Mouse (Mus musculus) hindbrain, postnatal 0 days (tissue): ENCODE measurements at regions not wholly inside any gene's neighbourhood (a gene's known extent, or its start where the extent isn't known, plus 50 kb on each side); places are given as distances from the start of the nearest gene placed in this dataset.
"Not testable (repeated sequence)": the region's sequence is repeated elsewhere in the genome, so short reads cannot be mapped to it uniquely, and the experiment has no call there.

Source experiments
- ATAC-seq: fragments of 200-750 bp; cut with Nextera tagmentation; 2 replicates; pipeline ENCODE4 v1.8.0; 2017; ENCODE audit warnings: mild to moderate bottlenecking, moderate TSS enrichment, moderate library complexity
- DNase-seq: peaks from one replicate; pipeline ENCODE4 v3.0.0-alpha.2; 2015; ENCODE audit warnings: low spot score
- H3K27ac ChIP-seq: fragments of 300-500 bp; sonication (generic); 2 replicates; pipeline ENCODE4 v1.5.1; 2014; ENCODE audit warnings: mild to moderate bottlenecking
- H3K27me3 ChIP-seq: fragments of 300-500 bp; sonication (generic); 2 replicates; pipeline ENCODE4 v1.6.1; 2014; ENCODE audit warnings: low read length, mixed read lengths; ENCODE audit not compliant: insufficient read depth
- H3K36me3 ChIP-seq: fragments of 300-500 bp; sonication (generic); 2 replicates; pipeline ENCODE4 v1.6.1; 2014; ENCODE audit warnings: low read length, mixed read lengths; ENCODE audit not compliant: insufficient read depth
- H3K4me1 ChIP-seq: fragments of 300-500 bp; sonication (generic); 2 replicates; pipeline ENCODE4 v1.6.1; 2014; ENCODE audit warnings: antibody characterized with exemption, low read length, mixed read lengths; ENCODE audit not compliant: insufficient read depth
- H3K4me2 ChIP-seq: fragments of 300-500 bp; sonication (generic); 2 replicates; pipeline ENCODE4 v1.6.1; 2014; ENCODE audit warnings: low read depth, mild to moderate bottlenecking, low read length, moderate library complexity, mixed read lengths
- H3K4me3 ChIP-seq: fragments of 300-500 bp; sonication (generic); 2 replicates; pipeline ENCODE4 v1.5.1; 2014; ENCODE audit warnings: low read length
- H3K9ac ChIP-seq: fragments of 300-500 bp; sonication (generic); replicated peaks from 2 replicates; pipeline ENCODE4 v1.6.1; 2014; ENCODE audit warnings: mild to moderate bottlenecking, low read length, moderate library complexity, mixed read lengths
- H3K9me3 ChIP-seq: fragments of 300-500 bp; sonication (generic); 2 replicates; pipeline ENCODE4 v1.6.1; 2016; ENCODE audit warnings: low read length, mixed read lengths
- CTCF ChIP-seq: IDR thresholded peaks from 2 replicates; pipeline ENCODE4 v1.5.1; 2016; ENCODE audit warnings: antibody characterized with exemption, control low read depth, low read depth
- WGBS: fragments of 180-500 bp; shearing (Covaris S2); extraction: QIAGEN DNeasy Blood & Tissue Kit; methylation state at CpG from one replicate; pipeline ENCODE4 v1.1.7; 2014; 5-methylcytosine and 5-hydroxymethylcytosine counted together

DNA sequence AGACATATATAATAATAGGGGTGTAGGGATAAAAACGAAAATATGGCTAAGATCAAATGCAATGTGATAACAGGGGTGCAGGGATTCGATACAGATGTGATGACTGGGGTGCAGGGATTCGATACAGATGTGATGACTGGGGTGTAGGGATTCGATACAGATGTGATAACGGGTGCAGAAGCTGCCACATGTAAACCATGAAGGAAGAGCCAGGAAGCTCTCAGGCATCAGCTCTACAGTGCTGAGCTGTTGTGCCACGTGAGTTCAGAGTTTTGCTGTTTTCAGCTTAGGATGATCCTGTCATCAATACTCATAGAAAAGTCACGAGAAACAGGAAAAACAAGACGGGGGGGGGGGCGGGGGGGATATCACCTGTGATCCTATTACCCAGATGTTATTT, 221.2 kb upstream of the Klf3 start:
- Histone ChIP-seq H3K9me3 (peaks cover 1% of the 10 kb centered on the region; the same call in 1 of the 2 replicates), H3K36me3 (no peaks in the 10 kb centered on the region), H3K27ac (no peak overlapping the region), H3K4me1 (peaks cover 7% of the 10 kb centered on the region), H3K9ac (no peak overlapping the region), H3K4me3 (no peak overlapping the region), H3K27me3 (no peaks in the 10 kb centered on the region), H3K4me2 (no peak overlapping the region)
- ATAC-seq = no peak
- WGBS = 85% methylated on average over 9 of the region's 9 CpGs
- no peak for TF ChIP-seq CTCF
- no peak for DNase-seq

DNA sequence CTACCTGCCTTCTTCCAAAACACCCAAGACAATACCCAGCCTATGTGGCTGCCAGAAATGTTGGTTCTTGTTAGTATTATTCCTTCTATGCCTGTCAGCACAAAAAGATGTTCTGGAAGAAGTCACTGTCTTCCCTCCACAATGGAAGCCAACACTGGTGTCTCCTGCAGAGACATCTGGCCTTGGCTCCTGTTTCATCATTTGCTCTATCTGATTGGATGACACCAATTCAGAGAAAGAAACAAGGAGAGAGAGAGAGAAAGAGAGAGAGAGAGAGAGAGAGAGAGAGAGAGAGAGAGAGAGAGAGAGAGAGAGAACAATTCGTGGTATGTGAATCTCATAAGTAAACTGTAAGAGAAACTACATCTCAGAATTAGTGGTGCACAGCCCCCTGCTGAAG, 218.9 kb upstream of the Klf3 start:
- Histone ChIP-seq H3K27me3 (no peaks in the 10 kb centered on the region), H3K9me3 (peaks cover 2% of the 10 kb centered on the region; the same call in 1 of the 2 replicates), H3K4me1 (peaks cover 7% of the 10 kb centered on the region), H3K9ac (no peak overlapping the region), H3K4me3 (no peak overlapping the region), H3K27ac (no peak overlapping the region), H3K4me2 (no peak overlapping the region), H3K36me3 (no peaks in the 10 kb centered on the region)
- no peak for TF ChIP-seq CTCF
- ATAC-seq (no peak), DNase-seq (no peak)
- WGBS = 88% methylated on average over 1 of the region's 1 CpGs

DNA sequence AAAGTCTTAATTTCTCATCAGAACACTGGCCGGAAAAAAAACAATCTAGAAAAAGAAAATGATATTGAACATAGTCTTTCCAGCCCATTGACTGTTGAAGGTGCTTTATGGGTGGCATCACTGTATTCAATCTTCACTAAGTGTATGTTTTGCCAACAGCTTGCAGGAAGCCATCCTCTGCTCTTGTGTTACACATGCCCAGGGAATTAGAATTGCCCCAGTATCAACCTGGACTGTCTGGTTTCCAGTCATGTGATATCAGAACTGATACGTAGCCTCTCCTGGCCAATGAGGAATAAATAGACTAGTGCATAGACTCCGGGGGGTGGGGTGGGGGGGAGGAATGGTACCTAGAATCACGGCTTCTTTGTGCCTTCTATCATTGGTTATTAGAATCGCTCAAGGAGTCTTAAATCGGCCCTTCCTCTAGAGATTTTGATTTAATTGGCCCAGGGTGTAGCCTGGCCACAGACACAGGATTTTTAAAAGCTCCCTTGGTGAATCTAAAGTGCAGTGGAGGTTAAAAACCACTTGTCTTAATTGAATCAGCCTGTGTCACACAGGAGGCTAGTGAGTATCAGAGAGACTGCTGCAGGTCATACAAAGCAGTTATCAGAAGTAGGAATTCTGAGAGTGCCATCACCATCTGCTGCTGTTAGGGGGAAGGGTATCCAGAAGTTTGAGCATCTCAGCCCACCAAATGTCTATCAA, 218.0 kb upstream of the Klf3 start:
- Histone ChIP-seq H3K4me2 (no peak overlapping the region), H3K36me3 (no peaks in the 10 kb centered on the region), H3K4me3 (no peak overlapping the region), H3K9ac (no peak overlapping the region), H3K27me3 (no peaks in the 10 kb centered on the region), H3K9me3 (peaks cover 2% of the 10 kb centered on the region; the same call in 1 of the 2 replicates), H3K4me1 (no peaks in the 10 kb centered on the region), H3K27ac (no peak overlapping the region)
- no peak for DNase-seq
- TF ChIP-seq CTCF = no peak
- 75% methylated on average over 6 of the region's 6 CpGs for WGBS
- no peak for ATAC-seq

DNA sequence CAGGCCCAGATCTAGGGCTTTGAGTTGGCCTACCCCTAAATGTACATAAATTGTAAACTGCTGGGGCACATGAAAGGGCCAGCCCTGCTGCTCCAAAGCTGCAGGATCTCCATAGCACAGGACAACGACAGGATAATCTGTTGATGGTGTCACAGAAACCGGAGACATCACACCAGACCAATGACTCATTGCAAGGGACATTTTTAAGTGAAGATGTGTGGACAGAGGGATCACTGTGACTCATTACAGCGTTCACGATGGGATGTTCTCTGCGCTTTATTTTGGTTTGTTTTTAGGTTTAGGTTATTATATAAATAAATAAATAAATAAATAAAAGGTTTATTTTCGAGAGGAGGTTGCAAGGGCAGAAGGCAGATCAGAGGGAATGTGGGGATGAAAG, 216.9 kb upstream of the Klf3 start:
- TF ChIP-seq CTCF = no peak
- Histone ChIP-seq H3K9me3 (peaks cover 2% of the 10 kb centered on the region; the same call in 1 of the 2 replicates), H3K27ac (no peak overlapping the region), H3K4me2 (no peak overlapping the region), H3K9ac (no peak overlapping the region), H3K36me3 (no peaks in the 10 kb centered on the region), H3K4me1 (no peaks in the 10 kb centered on the region), H3K27me3 (no peaks in the 10 kb centered on the region), H3K4me3 (no peak overlapping the region)
- WGBS = 93% methylated on average over 6 of the region's 6 CpGs
- DNase-seq (no peak), ATAC-seq (no peak)

DNA sequence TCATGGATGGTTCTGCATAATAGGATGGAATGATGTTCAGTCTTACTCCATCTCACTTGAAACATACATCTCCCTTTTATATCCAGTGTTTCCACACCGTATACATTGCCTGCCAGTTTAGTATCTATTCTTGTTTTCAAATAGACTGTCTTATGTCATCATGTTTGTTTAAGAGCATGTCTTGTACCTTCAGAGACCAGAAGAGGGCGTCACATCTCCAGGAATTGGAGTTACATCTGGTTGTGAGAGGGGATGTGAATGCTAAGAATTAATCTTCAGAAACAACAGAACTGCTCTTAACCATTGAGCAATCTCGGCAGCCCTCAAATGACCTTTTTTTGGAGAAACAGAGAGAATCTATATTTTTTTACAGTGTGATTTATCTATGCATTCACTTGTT, 216.3 kb upstream of the Klf3 start:
- no peak for TF ChIP-seq CTCF
- Histone ChIP-seq H3K27me3 (no peaks in the 10 kb centered on the region), H3K4me1 (no peaks in the 10 kb centered on the region), H3K4me3 (no peak overlapping the region), H3K9ac (no peak overlapping the region), H3K4me2 (no peak overlapping the region), H3K27ac (no peak overlapping the region), H3K36me3 (no peaks in the 10 kb centered on the region), H3K9me3 (peaks cover 2% of the 10 kb centered on the region; the same call in 1 of the 2 replicates)
- WGBS = 87% methylated on average over 3 of the region's 3 CpGs
- no peak for DNase-seq
- no peak for ATAC-seq

DNA sequence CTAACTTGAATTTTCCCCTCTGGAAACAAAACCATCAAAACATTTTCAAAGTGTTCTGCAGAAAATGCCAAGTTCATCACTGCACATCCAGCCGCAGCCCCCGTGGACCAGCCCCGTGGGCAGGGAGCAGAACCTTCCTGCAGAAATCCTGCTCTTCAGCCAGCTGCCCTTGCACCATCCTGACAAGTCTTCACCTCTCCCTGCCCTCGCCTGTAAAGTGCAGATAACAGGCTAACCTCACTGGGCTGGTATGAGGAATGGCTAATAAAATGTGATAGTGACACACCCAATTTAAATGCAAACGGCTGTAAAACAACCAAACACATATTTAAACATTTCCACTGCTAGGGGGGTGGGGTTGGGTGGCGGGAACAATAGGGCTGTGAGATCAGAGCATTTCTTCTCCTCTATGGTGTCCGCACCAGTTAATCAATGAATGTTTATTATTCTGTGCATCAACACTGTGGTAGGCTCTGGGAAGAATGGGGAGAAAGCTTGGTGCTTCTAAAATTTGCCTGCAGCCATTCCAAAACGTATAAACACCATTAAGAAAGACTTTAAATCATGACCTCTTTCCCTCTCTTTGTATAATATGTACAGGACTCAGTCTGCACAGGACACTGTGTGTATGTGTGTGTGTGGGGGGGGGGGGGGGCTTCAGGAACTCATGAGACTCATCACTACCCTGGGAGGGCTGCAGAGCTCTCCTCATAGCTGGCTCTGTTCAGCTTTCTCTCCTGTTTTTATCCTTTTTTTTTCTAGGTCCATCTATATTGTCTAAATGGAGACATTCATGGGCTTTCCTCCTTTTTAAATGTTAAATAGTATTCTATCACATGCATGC, 215.1 kb upstream of the Klf3 start:
- Histone ChIP-seq H3K4me3 (no peak overlapping the region), H3K27ac (no peak overlapping the region), H3K9ac (no peak overlapping the region), H3K9me3 (peaks cover 2% of the 10 kb centered on the region; the same call in 1 of the 2 replicates), H3K4me2 (no peak overlapping the region), H3K36me3 (no peaks in the 10 kb centered on the region), H3K27me3 (0 out of 2 replicates have a peak, but pooled peaks cover 4% of the 10 kb centered on the region), H3K4me1 (no peaks in the 10 kb centered on the region)
- DNase-seq (no peak), ATAC-seq (no peak)
- TF ChIP-seq CTCF = no peak
- WGBS = 36% methylated on average over 8 of the region's 8 CpGs

DNA sequence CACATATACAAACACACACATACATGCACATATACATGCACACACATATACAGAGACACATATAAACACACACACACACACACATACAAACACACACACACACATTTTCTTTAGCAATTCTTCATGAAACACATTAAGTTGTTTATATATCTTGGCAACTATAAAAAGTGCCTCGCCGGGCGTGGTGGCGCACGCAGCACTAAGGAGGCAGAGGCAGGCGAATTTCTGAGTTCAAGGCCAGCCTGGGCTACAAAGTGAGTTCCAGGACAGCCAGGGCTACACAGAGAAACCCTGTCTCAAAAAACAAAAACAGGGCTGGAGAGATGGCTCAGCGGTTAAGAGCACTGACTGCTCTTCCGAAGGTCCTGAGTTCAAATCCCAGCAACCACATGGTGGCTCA, 214.4 kb upstream of the Klf3 start:
- not testable (repeated sequence) for DNase-seq, H3K9me3 ChIP-seq, H3K27me3 ChIP-seq, H3K9ac ChIP-seq, ATAC-seq, H3K4me1 ChIP-seq, H3K36me3 ChIP-seq, H3K4me2 ChIP-seq, H3K4me3 ChIP-seq, H3K27ac ChIP-seq
- WGBS = 98% methylated on average over 8 of the region's 8 CpGs
